Mouse (Mus musculus): ENCODE results near the gene Agbl4.

Agbl4 gene

GRCm38 (mm10) chr4:110397618-110398045 is at the start of gene Agbl4:
Gene Agbl4 (plus strand): TSS chr4:110397661.
- no peak for DNase-seq (ENCODE audit: low read depth in 1 of 2, low spot score in 2 of 2)

GRCm38 (mm10) chr4:110350856-110351177 is 46.6 kb upstream of the Agbl4 start:
- no peak for DNase-seq (ENCODE audit: low read depth in 1 of 2, low spot score in 2 of 2)

- DNase-seq (ENCODE audit: low read depth in 1 of 2, low spot score in 2 of 2): no peak
These were observed 46.1 kb upstream of the Agbl4 start, which contains the start of gene Elavl4 for GRCm38 (mm10) chr4:110351178-110352000. Gene Elavl4 (minus strand): TSS chr4:110351909.

- DNase-seq (ENCODE audit: low read depth in 1 of 2, low spot score in 2 of 2): no peak
These were observed 45.5 kb upstream of the Agbl4 start for GRCm38 (mm10) chr4:110352001-110352369.

- no peak for DNase-seq (ENCODE audit: low read depth in 1 of 2, low spot score in 2 of 2)
These were observed 36.9 kb upstream of the Agbl4 start for GRCm38 (mm10) chr4:110360568-110360967.

- DNase-seq (ENCODE audit: low read depth in 1 of 2, low spot score in 2 of 2): no peak
These were observed 1.2 kb upstream of the Agbl4 start for GRCm38 (mm10) chr4:110396221-110396620.

- DNase-seq (ENCODE audit: low read depth in 1 of 2, low spot score in 2 of 2): no peak
These were observed 22.8 kb downstream of the Agbl4 start for GRCm38 (mm10) chr4:110420306-110420705.

- DNase-seq (ENCODE audit: low read depth in 1 of 2, low spot score in 2 of 2): no peak
These were observed 30.2 kb downstream of the Agbl4 start for GRCm38 (mm10) chr4:110427653-110428052.

- DNase-seq (ENCODE audit: low read depth in 1 of 2, low spot score in 2 of 2): no peak
These were observed 96.9 kb downstream of the Agbl4 start for GRCm38 (mm10) chr4:110494371-110494770.

- DNase-seq (ENCODE audit: low read depth in 1 of 2, low spot score in 2 of 2): no peak
These were observed 132.3 kb downstream of the Agbl4 start for GRCm38 (mm10) chr4:110529804-110530203.

GRCm38 (mm10) chr4:110549223-110549622 is 151.8 kb downstream of the Agbl4 start:
- no peak for DNase-seq (ENCODE audit: low read depth in 1 of 2, low spot score in 2 of 2)

- DNase-seq (ENCODE audit: low read depth in 1 of 2, low spot score in 2 of 2): no peak
These were observed 200.3 kb downstream of the Agbl4 start for GRCm38 (mm10) chr4:110597726-110598283.

GRCm38 (mm10) chr4:110641417-110641816 is 244.0 kb downstream of the Agbl4 start:
- no peak for DNase-seq (ENCODE audit: low read depth in 1 of 2, low spot score in 2 of 2)

GRCm38 (mm10) chr4:110662940-110663339 is 265.5 kb downstream of the Agbl4 start:
- DNase-seq (ENCODE audit: low read depth in 1 of 2, low spot score in 2 of 2): no peak

- no peak for DNase-seq (ENCODE audit: low read depth in 1 of 2, low spot score in 2 of 2)
These were observed 276.7 kb downstream of the Agbl4 start for GRCm38 (mm10) chr4:110674121-110674520.

- DNase-seq (ENCODE audit: low read depth in 1 of 2, low spot score in 2 of 2): no peak
These were observed 337.7 kb downstream of the Agbl4 start for GRCm38 (mm10) chr4:110735141-110735540.

GRCm38 (mm10) chr4:110757941-110758340 is 360.5 kb downstream of the Agbl4 start:
- no peak for DNase-seq (ENCODE audit: low read depth in 1 of 2, low spot score in 2 of 2)

GRCm38 (mm10) chr4:110788596-110788995 is 391.1 kb downstream of the Agbl4 start:
- no peak for DNase-seq (ENCODE audit: low read depth in 1 of 2, low spot score in 2 of 2)

- no peak for DNase-seq (ENCODE audit: low read depth in 1 of 2, low spot score in 2 of 2)
These were observed 402.4 kb downstream of the Agbl4 start for GRCm38 (mm10) chr4:110799902-110800301.

- no peak for DNase-seq (ENCODE audit: low read depth in 1 of 2, low spot score in 2 of 2)
These were observed 413.5 kb downstream of the Agbl4 start for GRCm38 (mm10) chr4:110810947-110811346.

- no peak for DNase-seq (ENCODE audit: low read depth in 1 of 2, low spot score in 2 of 2)
These were observed 435.3 kb downstream of the Agbl4 start for GRCm38 (mm10) chr4:110832776-110833175.

GRCm38 (mm10) chr4:110879719-110880443 is 482.4 kb downstream of the Agbl4 start:
- DNase-seq (ENCODE audit: low read depth in 1 of 2, low spot score in 2 of 2): no peak
